Mouse (Mus musculus) heart, postnatal 0 days (tissue): ENCODE measurements around the gene Cecr2. TPM values are rescaled to one million over a fixed set of nuclear protein-coding genes. Genes with fewer than 3 reads are reported as not detected.

Source experiments
- ATAC-seq: fragments of 200-750 bp; cut with Nextera tagmentation; 2 replicates; pipeline ENCODE4 v1.8.0; 2017; ENCODE audit warnings: low read depth, moderate number of reproducible peaks, moderate library complexity; ENCODE audit not compliant: insufficient read depth
- DNase-seq: peaks from one replicate; pipeline ENCODE4 v3.0.0-alpha.2; 2016; ENCODE audit warnings: low spot score
- H3K27ac ChIP-seq: fragments of 300-500 bp; sonication (generic); 2 replicates; pipeline ENCODE4 v1.5.1; 2014; ENCODE audit warnings: low read depth, mild to moderate bottlenecking
- H3K27me3 ChIP-seq: fragments of 300-500 bp; sonication (generic); 2 replicates; pipeline ENCODE4 v1.6.1; 2014; ENCODE audit warnings: low read length, mixed read lengths; ENCODE audit not compliant: control insufficient read depth, insufficient read depth
- H3K36me3 ChIP-seq: fragments of 300-500 bp; sonication (generic); replicated peaks from 2 replicates; pipeline ENCODE4 v1.6.1; 2014; ENCODE audit warnings: low read length, mixed read lengths; ENCODE audit not compliant: control insufficient read depth, insufficient read depth
- H3K4me1 ChIP-seq: fragments of 300-500 bp; sonication (generic); 2 replicates; pipeline ENCODE4 v1.6.1; 2014; ENCODE audit warnings: antibody characterized with exemption; ENCODE audit not compliant: control insufficient read depth, insufficient read depth
- H3K4me2 ChIP-seq: fragments of 300-500 bp; sonication (generic); 2 replicates; pipeline ENCODE4 v1.6.1; 2014; ENCODE audit warnings: low read depth, mild to moderate bottlenecking, low read length, moderate library complexity
- H3K4me3 ChIP-seq: fragments of 300-500 bp; sonication (generic); 2 replicates; pipeline ENCODE4 v1.5.1; 2014; ENCODE audit warnings: low read depth, low read length
- H3K9ac ChIP-seq: fragments of 300-500 bp; sonication (generic); replicated peaks from 2 replicates; pipeline ENCODE4 v1.6.1; 2014; ENCODE audit warnings: low read depth, low read length, mixed read lengths
- H3K9me3 ChIP-seq: fragments of 300-500 bp; sonication (generic); replicated peaks from 2 replicates; pipeline ENCODE4 v1.6.1; 2016; ENCODE audit warnings: low read length; ENCODE audit not compliant: control insufficient read depth
- CTCF ChIP-seq: IDR thresholded peaks from 2 replicates; pipeline ENCODE4 v1.5.1; 2016; ENCODE audit warnings: antibody characterized with exemption, control low read depth, low read depth
- EP300 ChIP-seq: IDR thresholded peaks from 2 replicates; pipeline ENCODE4 v1.6.1; 2016; ENCODE audit warnings: antibody characterized with exemption, low read depth
- WGBS: fragments of 180-500 bp; shearing (Covaris S2); extraction: QIAGEN DNeasy Blood & Tissue Kit; methylation state at CpG from one replicate; pipeline ENCODE4 v1.1.7; 2014; 5-methylcytosine and 5-hydroxymethylcytosine counted together
- polyA plus RNA-seq: library from polyadenylated mRNA; unstranded; fragments of >200 nt; fragmentation: Nextera tagmentation; extraction: Ambion mirVana; gene quantifications from 2 replicates; pipeline ENCODE4 v1.2.1, GENCODE M21; 2015
- total RNA-seq: library from RNA; depleted of rRNA; stranded (reverse); fragments of >200 nt; gene quantifications from 2 replicates; pipeline ENCODE4 v1.2.3, GENCODE M21; 2014; ENCODE audit warnings: low replicate concordance

Cecr2 gene
- total and polyA plus RNA-seq, 2 experiments from 2014 or later: 0.87 to 5.8 TPM

DNA sequence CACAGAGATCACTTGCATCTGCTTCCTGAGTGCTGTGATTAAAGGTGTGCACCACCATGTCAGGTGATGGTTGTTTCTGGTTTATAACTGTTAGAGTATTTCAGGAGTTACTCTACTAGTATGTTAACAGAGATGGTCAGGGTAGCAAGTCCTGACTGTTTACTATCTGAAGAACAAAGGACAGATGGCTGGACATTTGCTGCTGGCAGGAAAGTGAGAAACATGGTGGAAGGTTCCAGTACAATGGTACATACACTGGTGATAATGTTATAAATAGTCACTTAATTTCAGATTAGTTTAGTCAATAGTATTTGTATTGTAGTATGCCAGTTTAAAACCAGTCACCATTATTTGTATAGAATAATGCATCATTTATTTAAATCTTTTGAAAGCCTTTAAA is 38.2 kb downstream of the Cecr2 start:
- H3K4me2 ChIP-seq: no peak overlapping the region
- no peak for ATAC-seq
- H3K4me1 ChIP-seq: no peaks in the 10 kb centered on the region
- H3K27ac ChIP-seq: no peak overlapping the region
- H3K9me3 ChIP-seq: no peaks in the 10 kb centered on the region
- H3K36me3 ChIP-seq: no peaks in the 10 kb centered on the region
- DNase-seq: no peak
- no peak for TF ChIP-seq CTCF
- TF ChIP-seq EP300: no peak
- H3K27me3 ChIP-seq: no peaks in the 10 kb centered on the region
- no peak overlapping the region for H3K4me3 ChIP-seq
- H3K9ac ChIP-seq: no peak overlapping the region

- Histone ChIP-seq H3K36me3 (no peaks in the 10 kb centered on the region), H3K9ac (no peak overlapping the region), H3K4me1 (no peaks in the 10 kb centered on the region), H3K9me3 (no peaks in the 10 kb centered on the region), H3K4me2 (no peak overlapping the region), H3K27me3 (no peaks in the 10 kb centered on the region), H3K27ac (no peak overlapping the region), H3K4me3 (no peak overlapping the region)
- no peak for TF ChIP-seq CTCF
- no peak for TF ChIP-seq EP300
- WGBS: 67% methylated on average over 1 of the region's 1 CpGs
- ATAC-seq (no peak), DNase-seq (no peak)
Observed at GRCm38 (mm10) chr6:120708759-120709158, 42.6 kb downstream of the Cecr2 start.

- no peak for TF ChIP-seq CTCF
- TF ChIP-seq EP300: no peak
- 84% methylated on average over 3 of the region's 3 CpGs for WGBS
- Histone ChIP-seq H3K4me1 (no peaks in the 10 kb centered on the region), H3K27me3 (no peaks in the 10 kb centered on the region), H3K9me3 (no peaks in the 10 kb centered on the region), H3K9ac (no peak overlapping the region), H3K4me3 (no peak overlapping the region), H3K27ac (no peak overlapping the region), H3K36me3 (no peaks in the 10 kb centered on the region), H3K4me2 (no peak overlapping the region)
- DNase-seq (no peak), ATAC-seq (no peak)
Observed at GRCm38 (mm10) chr6:120714806-120715205, 48.6 kb downstream of the Cecr2 start.

DNA sequence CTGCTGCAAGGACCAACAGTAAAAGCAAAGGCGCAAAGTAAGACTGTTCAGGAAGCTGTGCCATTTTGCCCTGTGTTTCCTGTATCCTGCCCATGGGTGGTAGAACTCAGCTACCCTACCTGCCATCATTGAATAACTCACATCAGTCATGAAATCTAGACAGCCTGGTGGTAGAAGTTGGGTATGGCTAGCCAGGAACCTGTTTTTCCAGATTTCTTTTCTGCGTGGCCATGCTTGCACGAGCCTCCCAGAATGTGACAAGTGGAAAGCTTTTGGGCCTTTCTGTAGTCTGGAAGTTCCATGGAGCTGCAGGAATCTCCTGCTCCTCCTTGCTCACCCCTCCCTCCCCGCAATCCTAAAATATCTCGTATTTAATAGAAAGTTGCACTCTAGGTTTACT is 49.1 kb downstream of the Cecr2 start:
- Histone ChIP-seq H3K4me2 (no peak overlapping the region), H3K4me1 (no peaks in the 10 kb centered on the region), H3K4me3 (no peak overlapping the region), H3K36me3 (no peaks in the 10 kb centered on the region), H3K9me3 (no peaks in the 10 kb centered on the region), H3K27me3 (no peaks in the 10 kb centered on the region), H3K27ac (no peak overlapping the region), H3K9ac (no peak overlapping the region)
- ATAC-seq (no peak), DNase-seq (no peak)
- TF ChIP-seq CTCF (no peak), EP300 (no peak)
- WGBS: 82% methylated on average over 5 of the region's 5 CpGs

GRCm38 (mm10) chr6:120715851-120716250 is 49.7 kb downstream of the Cecr2 start:
- Histone ChIP-seq H3K4me3 (no peak overlapping the region), H3K9me3 (no peaks in the 10 kb centered on the region), H3K9ac (no peak overlapping the region), H3K36me3 (no peaks in the 10 kb centered on the region), H3K27ac (no peak overlapping the region), H3K4me2 (no peak overlapping the region), H3K4me1 (no peaks in the 10 kb centered on the region), H3K27me3 (no peaks in the 10 kb centered on the region)
- ATAC-seq: no peak
- TF ChIP-seq CTCF (no peak), EP300 (no peak)
- no peak for DNase-seq

- WGBS: 19% methylated on average over 4 of the region's 4 CpGs
- no peak overlapping the region for H3K9ac ChIP-seq
- ATAC-seq: no peak
- no peaks in the 10 kb centered on the region for H3K36me3 ChIP-seq
- no peak overlapping the region for H3K4me2 ChIP-seq
- no peaks in the 10 kb centered on the region for H3K4me1 ChIP-seq
- H3K9me3 ChIP-seq: no peaks in the 10 kb centered on the region
- H3K27me3 ChIP-seq: no peaks in the 10 kb centered on the region
- DNase-seq: no peak
- no peak overlapping the region for H3K4me3 ChIP-seq
- no peak overlapping the region for H3K27ac ChIP-seq
- TF ChIP-seq CTCF: no peak
- TF ChIP-seq EP300: no peak
Observed at GRCm38 (mm10) chr6:120716531-120716984, 50.4 kb downstream of the Cecr2 start.
